Mouse (Mus musculus): Measurements from ENCODE around the gene Cryba4.

DNA sequence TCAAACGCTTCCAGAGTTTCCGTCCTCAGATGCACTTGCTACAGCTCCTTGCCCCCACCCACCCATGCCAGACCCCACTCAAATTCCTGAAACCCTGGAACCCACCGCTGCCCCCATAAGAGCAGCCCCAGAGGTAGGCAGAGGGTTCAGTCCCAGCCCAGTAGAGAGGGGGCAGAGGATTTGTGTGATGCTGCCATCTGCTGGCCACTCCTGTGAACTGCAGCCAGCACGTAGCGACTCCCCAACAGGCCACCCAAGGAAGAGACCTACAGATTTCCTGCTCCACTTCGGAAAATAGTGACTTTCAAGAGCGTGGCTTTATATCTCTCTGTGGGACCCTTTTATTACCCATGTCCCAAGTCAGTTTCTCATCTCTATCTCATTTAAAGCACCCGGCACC lies 42.2 kb downstream of the Cryba4 start:
- TF ChIP-seq CTCF (IDR thresholded peaks at IDR 0.05), result peak; percentile 92
- TF ChIP-seq EP300 (IDR thresholded peaks at IDR 0.05), result no peak

Data from lung, postnatal 0 days (tissue).